Mouse (Mus musculus) gastrocnemius, adult 18-20 months (tissue): ENCODE data around the gene Pax5. TPM values are rescaled to one million over a fixed set of nuclear protein-coding genes. Genes with fewer than 3 reads are reported as not detected.

Experiments
- DNase-seq: peaks from one replicate; pipeline ENCODE4 v3.0.0; 2021; ENCODE audit warnings: low spot score
- total RNA-seq, 2 experiments: library from RNA; stranded (reverse); gene quantifications; 2 replicates each; pipeline ENCODE4 v1.2.3; 2021

The Pax5 gene
- total RNA-seq, 2 experiments from 2014 or later = 0.02 TPM; not detected in 1

- DNase-seq = no peak
Observed at GRCm38 (mm10) chr4:44601370-44601769, 108.9 kb downstream of the Pax5 start.

DNA sequence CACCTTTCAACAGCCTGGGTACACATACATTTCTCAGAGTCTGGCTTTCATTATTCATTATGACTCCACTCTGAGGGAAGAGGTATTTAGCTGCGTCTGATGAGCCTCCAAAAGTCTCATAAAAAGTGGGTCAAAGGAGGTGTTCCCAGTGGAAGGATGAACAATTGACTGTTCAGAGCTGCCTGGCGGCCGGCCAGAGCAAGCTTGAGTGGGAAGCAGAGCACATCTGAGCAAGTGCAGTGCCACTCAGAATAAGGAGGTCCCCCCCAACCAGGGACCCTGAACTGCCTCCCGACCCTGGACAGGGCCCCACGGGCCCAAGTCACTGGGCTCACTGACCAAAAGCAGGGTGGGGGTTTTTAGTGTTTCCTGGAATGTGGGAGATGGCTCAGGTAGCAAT lies 109.4 kb downstream of the Pax5 start:
- no peak for DNase-seq

DNA sequence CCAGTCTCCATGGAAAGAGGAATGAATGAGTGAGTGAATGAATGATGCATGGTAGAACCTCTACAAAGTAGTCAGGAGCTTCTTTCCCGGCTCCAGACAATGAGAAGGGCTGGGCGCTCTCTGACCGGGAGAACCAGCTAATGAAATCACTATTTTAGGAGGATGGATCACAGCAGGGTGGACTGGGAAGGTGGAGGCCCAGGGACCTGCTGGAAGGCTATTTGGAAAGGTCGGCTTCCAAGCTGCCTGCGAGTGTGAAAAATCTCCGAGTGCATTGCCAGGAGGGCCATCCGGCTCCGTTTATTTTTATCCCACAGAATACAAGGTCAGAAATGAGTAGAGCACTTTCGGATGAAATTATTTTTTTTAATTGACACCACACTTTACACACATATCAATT lies 112.3 kb downstream of the Pax5 start:
- peak; percentile 3 for DNase-seq

DNA sequence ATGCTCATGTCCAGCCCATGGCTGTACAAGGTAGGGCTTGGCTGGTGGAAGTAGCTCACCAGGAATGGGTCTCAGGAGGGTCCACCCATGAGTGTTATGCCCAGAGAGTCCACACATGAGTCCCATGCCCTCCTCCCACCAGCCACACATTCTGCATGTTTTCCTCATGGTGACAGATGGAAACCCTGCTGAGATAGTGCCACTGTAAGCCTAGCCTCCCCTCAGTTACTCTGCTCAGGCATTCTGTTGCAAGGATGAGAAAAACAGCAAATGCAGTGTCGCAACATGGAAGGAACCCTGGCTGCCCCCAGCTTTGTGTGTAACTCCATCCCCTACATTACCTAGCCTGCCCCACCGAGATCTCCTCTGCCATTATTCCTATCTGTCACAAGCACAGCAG lies 117.2 kb downstream of the Pax5 start:
- no peak for DNase-seq

DNA sequence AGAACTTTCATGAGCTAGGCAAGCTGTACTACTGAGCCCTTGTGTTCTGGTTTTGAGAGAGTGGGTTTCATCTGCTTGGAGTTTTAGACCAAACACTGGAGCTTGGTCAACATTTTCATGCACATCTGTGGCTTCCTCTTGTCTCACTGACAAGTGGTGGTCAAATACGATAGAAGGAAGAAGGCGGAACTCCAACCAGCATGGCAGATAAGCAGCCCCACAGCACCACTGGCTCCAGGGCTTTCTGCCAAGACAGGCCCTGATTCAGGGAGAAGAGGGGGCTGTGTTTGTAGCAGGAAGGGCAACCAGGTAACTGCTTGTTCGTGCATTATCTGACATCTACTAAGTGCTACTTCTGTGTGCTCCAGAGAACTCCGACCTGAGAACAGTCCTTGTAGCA lies 127.6 kb downstream of the Pax5 start:
- DNase-seq = no peak

DNA sequence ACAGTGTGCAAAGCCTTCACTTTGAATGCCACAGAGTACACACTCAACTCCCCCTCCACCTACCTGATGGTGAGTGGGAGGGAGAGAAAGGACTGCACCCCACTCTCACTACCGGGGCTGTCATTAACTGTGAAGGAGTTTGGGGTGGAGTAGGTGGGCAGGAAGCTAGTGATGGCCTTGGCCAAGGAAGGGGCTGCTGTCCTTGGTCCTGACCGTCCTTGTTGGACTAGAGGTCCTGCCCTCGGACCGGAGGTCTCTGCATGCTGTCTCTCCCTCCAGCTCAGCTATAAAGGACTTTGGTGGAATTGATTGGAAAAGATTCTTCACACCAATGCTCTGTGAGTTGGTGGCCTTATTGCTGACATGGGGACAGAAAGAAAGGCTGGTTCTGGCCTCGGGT lies 131.7 kb downstream of the Pax5 start:
- DNase-seq = no peak

DNA sequence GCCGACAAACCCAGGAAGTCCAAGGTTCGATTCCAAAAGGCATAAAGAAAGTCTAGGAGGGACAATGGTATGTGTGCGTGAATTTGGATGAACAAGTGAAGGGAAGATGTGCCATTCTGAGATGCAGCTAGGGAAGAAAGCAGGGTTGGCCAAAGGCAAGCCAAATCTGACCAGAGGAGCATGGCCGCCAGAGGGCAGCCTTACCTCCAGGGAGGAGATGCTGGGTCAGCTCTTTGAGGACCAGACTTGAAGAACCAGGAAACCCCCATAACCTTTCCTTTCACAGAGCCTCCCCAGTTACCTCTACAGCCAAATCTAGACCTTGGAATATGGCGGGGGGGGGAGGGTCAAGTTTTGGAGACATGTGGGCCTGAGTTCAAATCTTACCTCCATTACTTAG lies 133.0 kb downstream of the Pax5 start:
- peak; percentile 5 for DNase-seq

- no peak for DNase-seq
Observed at GRCm38 (mm10) chr4:44576786-44577185, 133.5 kb downstream of the Pax5 start.

- no peak for DNase-seq
Observed at GRCm38 (mm10) chr4:44573017-44573416, 137.3 kb downstream of the Pax5 start.

DNA sequence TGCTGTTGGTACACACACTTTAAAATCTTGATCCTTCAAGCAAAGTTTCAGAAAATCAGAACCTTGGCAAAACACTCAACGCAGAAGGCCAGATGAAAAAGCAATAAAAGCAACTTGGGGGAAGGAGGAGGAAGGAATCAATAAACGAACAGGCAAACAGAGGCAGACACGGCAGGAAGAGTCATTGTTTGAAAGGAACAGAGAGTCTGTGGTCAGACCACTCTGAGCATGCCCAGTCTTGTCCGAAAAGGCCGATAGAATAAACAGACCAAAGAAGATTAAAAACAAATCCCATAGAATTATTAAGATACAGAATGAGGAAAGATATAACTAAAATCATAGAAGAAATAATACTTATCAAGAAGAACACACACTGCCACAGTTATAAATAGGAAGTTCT lies 137.9 kb downstream of the Pax5 start:
- no peak for DNase-seq

GRCm38 (mm10) chr4:44569138-44569537 lies 141.1 kb downstream of the Pax5 start:
- no peak for DNase-seq

DNA sequence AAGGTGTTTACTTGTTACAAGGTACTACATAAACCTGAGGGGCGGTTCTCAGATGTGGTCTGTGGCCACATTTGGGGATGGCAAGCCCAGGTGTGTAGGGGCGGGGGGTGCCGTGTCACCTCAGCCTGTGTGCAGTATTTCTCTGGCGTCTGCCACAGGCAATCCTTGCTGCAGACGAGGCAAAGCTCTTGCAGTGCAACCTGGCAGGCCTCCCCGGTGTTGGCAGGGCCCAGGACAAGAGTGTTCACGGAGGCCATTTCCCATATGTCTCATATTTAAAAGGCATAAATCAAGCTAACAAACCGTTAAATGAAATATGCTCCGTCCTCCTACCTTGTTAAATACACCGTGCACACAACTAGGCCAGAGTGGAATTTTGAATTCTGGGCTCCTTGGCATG lies 141.6 kb downstream of the Pax5 start:
- DNase-seq = no peak

DNA sequence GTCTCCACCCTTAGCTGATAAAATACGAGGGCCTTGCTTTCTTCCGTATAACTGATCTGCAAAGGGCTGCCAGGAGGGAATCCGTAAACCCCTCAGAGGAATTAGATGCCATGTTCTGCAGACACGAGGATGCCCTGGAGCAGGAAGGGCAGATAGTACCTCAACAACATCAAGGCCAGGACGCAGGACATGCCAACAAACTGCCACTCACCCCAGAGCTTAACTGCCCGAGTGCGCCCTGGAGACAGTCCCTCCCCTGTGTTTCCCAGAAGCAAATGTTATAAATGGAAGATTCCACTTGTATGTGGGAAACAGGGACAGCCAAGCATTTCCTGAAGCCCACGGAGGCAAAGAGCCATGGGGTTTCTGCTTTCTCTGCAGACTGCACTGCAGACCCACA lies 143.9 kb downstream of the Pax5 start:
- no peak for DNase-seq

GRCm38 (mm10) chr4:44565126-44566082 lies 144.9 kb downstream of the Pax5 start:
- no peak for DNase-seq

- DNase-seq = peak; percentile 49
Observed at GRCm38 (mm10) chr4:44564602-44565001, 145.7 kb downstream of the Pax5 start.

DNA sequence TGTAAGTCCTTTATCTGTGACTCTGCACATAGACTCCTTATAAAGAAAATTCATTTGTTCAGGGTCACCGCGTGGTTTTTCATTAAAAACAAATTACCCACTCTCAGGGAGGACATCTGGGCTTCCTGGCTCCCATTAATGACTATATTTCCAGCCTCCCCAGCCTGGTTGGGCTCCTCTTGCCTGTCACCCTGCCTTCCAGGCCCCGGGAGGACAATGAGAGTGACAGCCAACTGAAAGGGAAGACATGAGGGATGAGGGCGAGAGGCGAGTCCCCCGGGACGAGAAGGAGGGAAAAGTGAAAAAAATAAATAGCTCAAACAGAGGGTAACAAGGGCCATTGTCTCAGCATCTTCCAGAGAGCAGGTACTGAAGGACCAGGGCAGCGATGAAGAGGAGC lies 149.3 kb downstream of the Pax5 start:
- no peak for DNase-seq

DNA sequence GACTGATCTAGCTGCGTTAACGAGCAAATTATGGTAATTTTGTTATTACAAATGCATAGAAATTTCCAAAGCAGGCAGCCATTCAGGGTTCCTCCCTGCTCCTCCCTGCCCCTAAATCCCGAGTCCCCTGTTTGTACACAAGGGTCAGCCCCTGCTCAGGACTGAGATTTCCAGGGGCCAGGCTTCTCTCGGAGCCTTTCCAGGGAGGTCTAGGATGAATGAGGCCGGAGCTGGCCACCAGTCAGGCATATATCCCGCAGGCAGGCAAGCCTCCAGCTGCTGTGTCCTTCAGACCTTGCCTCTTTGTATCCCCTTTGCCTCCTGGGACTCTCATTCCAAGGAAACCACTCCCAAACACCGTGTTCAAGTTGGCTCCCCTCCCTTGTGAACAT lies 151.7 kb downstream of the Pax5 start:
- DNase-seq = no peak

- DNase-seq = peak; percentile 5
Observed at GRCm38 (mm10) chr4:44557815-44558563, 152.3 kb downstream of the Pax5 start.

DNA sequence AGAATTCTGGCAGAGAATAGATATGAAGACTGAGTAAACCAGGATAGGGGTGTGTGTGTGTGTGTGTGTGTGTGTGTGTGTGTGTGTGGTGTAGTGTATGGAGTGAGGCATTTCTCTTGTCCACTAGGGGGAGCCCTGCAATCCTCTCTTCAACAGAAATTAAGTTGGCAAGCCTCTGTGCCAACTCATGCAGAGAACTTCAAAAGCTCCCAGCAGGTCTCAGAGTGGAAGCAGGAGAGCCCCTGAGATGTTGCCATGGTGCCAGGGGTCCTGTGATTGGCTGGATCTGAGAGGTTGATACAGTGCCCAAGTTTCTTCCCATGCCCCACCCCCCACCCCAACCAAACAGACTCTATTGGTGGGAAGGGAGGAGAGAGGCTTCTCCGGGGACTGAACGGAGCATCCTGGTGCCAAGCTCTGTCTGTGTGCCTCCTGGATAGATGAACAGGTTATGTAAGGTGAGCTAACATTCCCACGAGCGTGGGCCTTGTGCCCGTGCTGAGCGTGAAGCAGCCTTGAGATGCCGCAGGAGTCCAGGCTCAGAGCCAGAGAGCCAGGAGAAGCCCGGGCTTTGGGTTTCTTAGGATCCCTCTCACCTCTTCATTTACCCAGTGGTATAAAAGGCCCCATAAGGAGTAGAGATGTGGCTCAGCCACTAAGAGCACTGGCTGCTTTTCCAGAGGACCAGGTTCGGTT lies 153.6 kb downstream of the Pax5 start:
- no peak for DNase-seq

- DNase-seq = no peak
Observed at GRCm38 (mm10) chr4:44555576-44555975, 154.7 kb downstream of the Pax5 start.

DNA sequence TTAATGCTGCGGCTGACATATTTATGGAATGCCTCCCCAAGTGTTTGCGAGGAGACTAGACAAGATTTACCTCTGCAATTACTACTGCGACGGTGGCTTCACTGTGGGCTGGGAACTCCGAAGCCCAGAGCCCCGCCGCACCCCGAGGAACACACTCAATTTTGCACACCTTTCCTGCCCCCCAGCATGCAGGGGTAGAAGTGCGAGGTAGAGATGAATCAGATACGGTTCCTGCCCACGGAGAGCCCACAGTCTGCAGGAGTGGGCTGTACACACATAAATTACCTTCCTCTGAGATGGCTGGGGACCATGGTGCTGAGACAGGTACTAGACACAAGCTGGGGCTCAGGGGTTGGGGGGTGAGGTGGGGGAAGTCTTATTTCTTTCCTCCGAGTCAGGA lies 158.8 kb downstream of the Pax5 start:
- DNase-seq = no peak

DNA sequence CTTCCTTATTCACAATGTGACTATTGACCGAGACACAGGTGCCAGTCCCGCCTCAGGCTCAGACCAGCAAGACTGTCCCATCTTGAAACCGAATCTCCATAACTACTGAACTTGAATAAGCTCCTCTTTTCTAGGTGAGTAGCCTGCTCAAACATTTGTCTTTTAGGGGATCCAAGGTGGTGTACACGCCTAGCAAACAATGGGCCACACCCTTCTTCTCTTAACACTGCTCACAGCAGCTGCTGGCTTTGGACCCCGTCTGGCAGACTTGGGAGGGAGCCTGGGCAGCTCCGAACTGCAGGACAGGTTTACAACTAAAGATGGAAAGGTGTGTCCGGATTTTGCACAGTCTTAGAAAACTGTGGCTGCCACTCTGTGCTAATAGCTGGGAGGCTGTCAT lies 161.3 kb downstream of the Pax5 start:
- no peak for DNase-seq
